Mouse (Mus musculus) stomach, embryonic 16.5 days (tissue): ENCODE measurements at regions not wholly inside any gene's neighbourhood (a gene's known extent, or its start where the extent isn't known, plus 50 kb on each side); places are given as distances from the start of the nearest gene placed in this dataset.

Experiments used
- ATAC-seq: fragments of 200-750 bp; cut with Nextera tagmentation; 2 replicates; pipeline ENCODE4 v1.8.0; 2017; ENCODE audit warnings: moderate number of reproducible peaks, moderate TSS enrichment; ENCODE audit not compliant: insufficient read depth, low FRiP score
- H3K27ac ChIP-seq: fragments of 300-500 bp; sonication (generic); 2 replicates; pipeline ENCODE4 v1.5.1; 2014; ENCODE audit warnings: low read length
- H3K27me3 ChIP-seq: fragments of 300-500 bp; sonication (generic); 2 replicates; pipeline ENCODE4 v1.6.1; 2014; ENCODE audit warnings: low read length, control low read depth, mixed read lengths; ENCODE audit not compliant: control insufficient read depth, insufficient read depth
- H3K36me3 ChIP-seq: fragments of 300-500 bp; sonication (generic); 2 replicates; pipeline ENCODE4 v1.6.1; 2014; ENCODE audit warnings: low read length; ENCODE audit not compliant: control insufficient read depth, insufficient read depth
- H3K4me1 ChIP-seq: fragments of 300-500 bp; sonication (generic); 2 replicates; pipeline ENCODE4 v1.6.1; 2014; ENCODE audit warnings: low read length, control low read depth, mixed read lengths; ENCODE audit not compliant: control insufficient read depth, insufficient read depth
- H3K4me2 ChIP-seq: fragments of 300-500 bp; sonication (generic); 2 replicates; pipeline ENCODE4 v1.6.1; 2014; ENCODE audit warnings: low read depth, low read length, mixed read lengths
- H3K4me3 ChIP-seq: fragments of 300-500 bp; sonication (generic); replicated peaks from 2 replicates; pipeline ENCODE4 v1.5.1; 2014; ENCODE audit warnings: mild to moderate bottlenecking, low read length
- H3K9ac ChIP-seq: fragments of 300-500 bp; sonication (generic); 2 replicates; pipeline ENCODE4 v1.6.1; 2014; ENCODE audit warnings: low read length
- H3K9me3 ChIP-seq: fragments of 300-500 bp; sonication (generic); replicated peaks from 2 replicates; pipeline ENCODE4 v1.6.1; 2016; ENCODE audit warnings: low read length, control low read depth; ENCODE audit not compliant: control insufficient read depth
- WGBS: fragments of 180-500 bp; shearing (Covaris S2); extraction: QIAGEN DNeasy Blood & Tissue Kit; methylation state at CpG from one replicate; pipeline ENCODE4 v1.1.7; 2014; 5-methylcytosine and 5-hydroxymethylcytosine counted together

DNA sequence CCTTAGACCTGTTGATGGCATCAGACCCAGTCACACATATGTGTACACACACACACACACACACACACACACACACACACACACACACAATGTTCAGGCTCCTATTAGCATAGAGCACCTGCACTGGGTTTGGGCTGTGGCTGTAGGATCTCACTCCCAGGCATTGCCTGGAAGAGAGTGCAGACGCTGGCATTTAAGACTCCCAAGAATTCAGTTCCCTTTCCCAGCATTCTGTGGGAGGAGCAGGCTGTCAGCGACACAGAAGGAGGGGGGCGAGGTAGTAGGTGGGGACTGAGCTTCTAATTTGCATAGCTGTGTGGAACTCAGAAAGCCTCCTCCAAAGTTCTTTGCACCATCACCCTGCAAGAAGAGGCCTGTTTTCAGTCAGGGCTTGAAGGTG lies 374.2 kb upstream of the Fam49b start:
- WGBS, result 0% methylated on average over 3 of the region's 3 CpGs
- H3K9ac ChIP-seq, result no peak overlapping the region

DNA sequence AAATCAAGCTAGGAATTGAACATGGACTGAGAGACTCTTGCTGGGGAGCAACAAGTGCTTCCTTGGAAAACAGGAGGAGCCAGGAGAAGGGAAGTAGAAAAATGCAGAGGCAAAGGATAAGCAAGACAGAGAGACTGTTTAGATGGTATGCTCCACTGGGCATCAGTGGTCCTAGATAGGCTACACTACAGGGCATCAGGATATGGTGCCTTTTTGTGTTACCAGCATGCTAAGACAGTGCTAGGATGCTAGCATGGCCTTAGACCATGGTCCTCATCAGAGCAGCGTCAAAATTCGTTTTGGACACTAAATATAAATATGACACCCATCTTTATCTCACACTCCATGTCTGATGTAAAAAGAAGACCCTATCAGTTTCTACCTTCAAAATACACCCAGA lies 374.6 kb upstream of the Fam49b start:
- no peaks in the 10 kb centered on the region for H3K36me3 ChIP-seq
- no peak overlapping the region for H3K4me3 ChIP-seq
- no peak overlapping the region for H3K27ac ChIP-seq
- ATAC-seq, result no peak
- 70% methylated on average over 2 of the region's 2 CpGs for WGBS
- H3K9me3 ChIP-seq, result no peaks in the 10 kb centered on the region
- H3K9ac ChIP-seq, result no peak overlapping the region
- H3K27me3 ChIP-seq, result no peaks in the 10 kb centered on the region
- H3K4me2 ChIP-seq, result no peak overlapping the region
- no peaks in the 10 kb centered on the region for H3K4me1 ChIP-seq

More for the DNA sequence above, 374.2 kb upstream of the Fam49b start:
- no peaks in the 10 kb centered on the region for H3K27me3 ChIP-seq
- no peak overlapping the region for H3K27ac ChIP-seq
- no peaks in the 10 kb centered on the region for H3K36me3 ChIP-seq
- H3K9me3 ChIP-seq, result no peaks in the 10 kb centered on the region
- H3K4me1 ChIP-seq, result no peaks in the 10 kb centered on the region
- no peak for ATAC-seq
- no peak overlapping the region for H3K4me2 ChIP-seq
- no peak overlapping the region for H3K4me3 ChIP-seq

DNA sequence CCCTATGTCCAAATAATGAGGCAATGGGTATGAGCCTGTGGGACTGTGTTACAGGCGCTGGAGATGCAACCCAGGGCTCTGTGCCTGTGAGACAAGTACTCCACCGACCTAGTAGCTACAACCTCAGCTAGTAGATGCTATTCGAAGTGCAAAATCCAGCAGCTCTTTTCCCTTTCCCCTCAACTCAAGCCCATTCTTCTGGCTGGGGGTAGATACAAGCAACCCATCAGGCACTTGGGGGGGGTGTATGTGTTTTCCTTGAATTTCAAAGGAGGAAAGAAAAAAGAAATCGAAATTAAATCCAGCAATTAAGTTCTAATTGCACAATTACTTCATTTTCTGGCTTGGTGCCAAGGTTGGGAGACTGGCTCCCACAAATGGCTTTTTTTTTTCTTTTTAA lies 372.4 kb upstream of the Gm21798 start:
- Histone ChIP-seq H3K27me3 (no peaks in the 10 kb centered on the region), H3K27ac (no peak overlapping the region), H3K9me3 (no peaks in the 10 kb centered on the region), H3K36me3 (no peaks in the 10 kb centered on the region), H3K4me3 (no peak overlapping the region), H3K4me1 (no peaks in the 10 kb centered on the region), H3K4me2 (no peak overlapping the region), H3K9ac (no peak overlapping the region)
- WGBS, result 72% methylated on average over 4 of the region's 4 CpGs
- no peak for ATAC-seq

DNA sequence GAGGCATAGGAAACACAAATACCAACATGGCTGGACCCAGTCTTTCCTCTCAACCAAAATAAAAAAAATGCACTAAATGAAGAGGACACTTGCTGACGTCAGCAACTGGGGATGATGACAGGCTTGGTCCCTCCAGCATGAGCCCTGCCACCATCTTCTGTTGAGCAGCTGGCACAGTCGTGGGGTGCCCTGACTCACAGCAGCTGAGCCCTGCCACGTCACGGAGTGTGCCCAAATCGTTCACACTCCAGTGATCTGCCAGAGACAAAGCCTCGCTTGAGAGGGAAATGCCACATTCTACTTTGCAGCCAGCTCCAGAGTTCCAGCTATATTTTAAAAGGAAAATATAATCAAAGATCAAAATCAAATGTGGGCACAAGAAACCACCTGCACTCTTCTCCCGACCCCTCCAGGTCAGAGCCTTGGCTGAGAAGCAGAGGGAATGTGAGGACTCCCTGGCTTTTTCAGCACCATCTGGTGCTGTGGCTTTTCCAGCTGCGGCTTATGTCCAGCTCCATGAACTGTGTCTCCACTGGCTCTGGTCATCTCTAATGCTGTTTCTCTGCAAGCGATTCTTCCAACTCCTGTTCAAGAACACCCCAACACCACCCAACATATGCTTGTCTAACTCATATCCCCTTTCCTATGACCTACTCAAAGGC lies 371.0 kb upstream of the Gm21798 start:
- no peak overlapping the region for H3K27ac ChIP-seq

DNA sequence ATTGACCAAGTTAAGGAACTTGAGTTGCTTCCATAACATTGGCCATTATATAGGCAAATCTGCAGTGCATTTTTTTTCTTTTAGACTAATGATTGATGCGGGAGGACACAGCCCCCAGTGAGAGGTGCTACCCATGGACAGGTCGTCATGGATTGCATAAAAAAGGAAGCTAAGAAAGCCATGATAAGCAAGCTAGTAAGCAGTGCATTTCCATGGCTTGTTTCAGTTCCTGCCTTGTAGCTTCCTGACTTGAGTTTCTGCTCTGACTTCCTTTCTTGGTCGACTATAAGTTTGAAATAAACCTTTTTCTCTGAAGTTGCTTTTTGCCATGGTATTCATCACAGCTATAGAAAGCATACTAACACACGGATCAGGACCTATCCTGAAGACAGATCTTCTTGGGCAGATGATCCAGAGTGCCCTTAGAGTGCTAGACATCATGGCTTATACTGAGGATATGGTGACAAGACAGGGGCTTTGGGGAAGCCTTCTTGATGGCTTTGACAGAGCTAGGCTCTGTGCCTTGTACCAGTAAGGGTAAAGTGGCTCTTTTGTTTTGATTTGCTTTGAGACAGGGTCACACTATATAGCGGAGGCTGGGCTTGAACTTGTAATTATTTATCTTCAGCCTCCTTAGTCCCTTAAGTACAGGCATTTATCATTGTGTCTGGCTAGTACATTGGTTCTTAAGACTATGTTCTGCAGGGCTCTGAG lies 370.1 kb upstream of the Gm21798 start:
- H3K4me3 ChIP-seq, result no peak overlapping the region
- H3K9me3 ChIP-seq, result no peaks in the 10 kb centered on the region
- 43% methylated on average over 5 of the region's 5 CpGs for WGBS
- H3K27me3 ChIP-seq, result no peaks in the 10 kb centered on the region
- H3K4me2 ChIP-seq, result no peak overlapping the region
- no peak overlapping the region for H3K9ac ChIP-seq
- ATAC-seq, result no peak
- no peak overlapping the region for H3K27ac ChIP-seq
- no peaks in the 10 kb centered on the region for H3K36me3 ChIP-seq
- no peaks in the 10 kb centered on the region for H3K4me1 ChIP-seq

More for the DNA sequence above, 371.0 kb upstream of the Gm21798 start:
- Histone ChIP-seq H3K9ac (no peak overlapping the region), H3K36me3 (no peaks in the 10 kb centered on the region), H3K27me3 (no peaks in the 10 kb centered on the region), H3K4me2 (no peak overlapping the region), H3K4me3 (no peak overlapping the region), H3K9me3 (no peaks in the 10 kb centered on the region), H3K4me1 (no peaks in the 10 kb centered on the region)
- 79% methylated on average over 9 of the region's 9 CpGs for WGBS
- no peak for ATAC-seq

DNA sequence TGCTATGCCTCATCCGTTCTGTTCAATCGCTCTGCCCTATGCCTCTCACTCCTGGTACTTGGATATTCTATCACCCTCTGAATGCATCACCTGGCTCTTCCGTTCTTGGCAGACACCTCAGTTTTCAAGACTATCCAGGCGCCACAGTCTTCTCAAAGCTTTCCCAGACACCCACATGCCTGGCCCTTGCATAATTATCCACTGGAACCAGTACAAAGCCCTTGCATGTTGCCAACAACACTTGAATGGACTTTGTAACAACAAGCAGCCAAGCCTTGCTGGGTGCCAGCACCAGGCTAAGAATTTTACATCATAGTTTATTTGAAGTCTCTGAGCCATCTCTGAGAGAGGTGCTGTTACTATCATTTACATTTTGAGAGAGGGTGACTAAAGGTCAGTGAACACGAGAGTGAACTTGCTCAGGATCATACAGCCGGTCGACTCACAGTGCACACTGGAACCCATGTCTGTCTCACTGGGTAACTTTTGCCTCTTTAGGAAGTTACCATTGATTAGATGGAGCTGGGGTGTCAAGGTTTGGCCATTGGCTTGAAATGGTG lies 368.8 kb upstream of the Gm21798 start:
- Histone ChIP-seq H3K4me2 (no peak overlapping the region), H3K36me3 (no peaks in the 10 kb centered on the region), H3K27ac (no peak overlapping the region), H3K4me1 (no peaks in the 10 kb centered on the region), H3K9ac (no peak overlapping the region), H3K9me3 (no peaks in the 10 kb centered on the region), H3K27me3 (no peaks in the 10 kb centered on the region), H3K4me3 (no peak overlapping the region)
- 80% methylated on average over 7 of the region's 7 CpGs for WGBS
- no peak for ATAC-seq

DNA sequence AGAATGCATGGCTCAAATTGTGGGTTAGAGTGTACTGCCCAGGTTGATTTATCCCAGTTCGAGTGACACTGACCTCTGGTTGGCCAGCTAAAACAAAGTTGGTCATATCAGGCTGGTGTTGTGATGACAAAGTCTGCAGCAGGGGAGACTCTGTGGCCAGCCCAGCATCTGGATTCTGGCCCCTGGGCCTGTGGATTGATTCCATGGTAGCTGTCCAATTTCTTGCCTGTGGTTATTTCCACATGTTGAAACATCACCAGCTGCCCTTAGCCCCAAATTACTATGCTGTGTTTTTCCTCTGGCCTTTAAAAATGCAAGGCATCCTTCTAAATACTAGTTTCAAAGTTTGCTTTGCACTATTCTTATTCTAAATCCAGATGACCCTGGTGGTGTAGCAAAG lies 346.8 kb upstream of the Gm21798 start:
- Histone ChIP-seq H3K4me1 (no peaks in the 10 kb centered on the region), H3K4me2 (no peak overlapping the region), H3K36me3 (no peaks in the 10 kb centered on the region), H3K4me3 (no peak overlapping the region), H3K27ac (no peak overlapping the region), H3K27me3 (no peaks in the 10 kb centered on the region), H3K9ac (no peak overlapping the region), H3K9me3 (no peaks in the 10 kb centered on the region)
- ATAC-seq, result no peak
- WGBS, result 65% methylated on average over 1 of the region's 1 CpGs

DNA sequence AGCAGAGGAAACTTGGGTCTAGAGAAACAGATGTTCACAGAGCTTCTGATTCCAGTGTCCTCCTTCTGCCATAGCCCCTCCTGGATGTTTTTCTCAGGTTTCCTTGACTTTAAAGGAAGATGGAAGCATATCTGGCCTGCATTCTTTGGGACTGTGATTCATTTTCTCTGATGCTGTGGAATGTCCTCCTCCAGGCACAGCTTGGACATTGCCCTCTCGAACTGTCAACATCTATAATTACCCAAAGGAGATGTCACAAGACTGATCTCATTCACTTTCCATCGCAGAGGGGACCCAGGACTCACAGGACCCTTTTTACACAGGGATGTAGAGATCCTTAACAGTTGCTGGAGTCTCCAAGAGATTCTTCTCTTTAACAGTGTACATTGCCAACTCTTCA lies 345.9 kb upstream of the Gm21798 start:
- H3K27ac ChIP-seq, result no peak overlapping the region
- no peak for ATAC-seq

DNA sequence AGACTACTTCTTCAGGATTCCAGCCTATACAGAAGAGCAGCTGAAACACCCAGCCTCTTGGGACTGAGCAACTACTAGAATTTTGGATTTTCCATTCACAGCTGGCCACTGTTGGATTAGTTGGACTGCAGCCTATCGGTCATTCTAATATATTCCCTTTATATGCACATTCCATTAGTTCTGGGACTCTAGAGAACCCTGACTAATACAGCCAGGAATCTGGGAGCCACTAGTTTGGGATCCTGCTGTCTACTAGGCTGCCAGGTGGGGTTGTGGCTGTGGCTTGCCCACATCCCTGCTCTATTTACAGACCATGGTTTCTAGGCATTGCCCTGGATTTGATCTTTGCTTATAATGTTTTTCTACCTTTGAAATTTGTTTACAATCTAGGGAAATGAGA lies 343.3 kb upstream of the Gm21798 start:
- H3K4me3 ChIP-seq, result no peak overlapping the region
- ATAC-seq, result no peak
- 85% methylated on average over 1 of the region's 1 CpGs for WGBS

More for the DNA sequence above, 345.9 kb upstream of the Gm21798 start:
- no peaks in the 10 kb centered on the region for H3K36me3 ChIP-seq
- no peak overlapping the region for H3K4me2 ChIP-seq
- H3K27me3 ChIP-seq, result no peaks in the 10 kb centered on the region
- H3K4me1 ChIP-seq, result no peaks in the 10 kb centered on the region
- H3K4me3 ChIP-seq, result no peak overlapping the region
- H3K9me3 ChIP-seq, result no peaks in the 10 kb centered on the region
- no peak overlapping the region for H3K9ac ChIP-seq
- 57% methylated on average over 2 of the region's 2 CpGs for WGBS

More for the DNA sequence above, 343.3 kb upstream of the Gm21798 start:
- no peaks in the 10 kb centered on the region for H3K36me3 ChIP-seq
- H3K9me3 ChIP-seq, result no peaks in the 10 kb centered on the region
- H3K4me1 ChIP-seq, result no peaks in the 10 kb centered on the region
- H3K9ac ChIP-seq, result no peak overlapping the region
- no peak overlapping the region for H3K27ac ChIP-seq
- no peaks in the 10 kb centered on the region for H3K27me3 ChIP-seq
- no peak overlapping the region for H3K4me2 ChIP-seq
